Mouse (Mus musculus): ENCODE data around the gene Slfn8.

GRCm38 (mm10) chr11:83039156-83039555 lies 18.5 kb upstream of the Slfn8 start:
- TF ChIP-seq CTCF (conservative IDR thresholded peaks at IDR 0.05; ENCODE audit: insufficient read depth, insufficient read length, low read depth, low read length) (no peak), POLR2A (IDR thresholded peaks at IDR 0.05; ENCODE audit: low read depth, low read length) (no peak)
